Mouse (Mus musculus) limb, embryonic 11.5 days (tissue): ENCODE measurements around the gene Cd200r1. TPM values are rescaled to one million over a fixed set of nuclear protein-coding genes. Genes with fewer than 3 reads are reported as not detected.
"Not testable (repeated sequence)": the region's sequence is repeated elsewhere in the genome, so short reads cannot be mapped to it uniquely, and the experiment has no call there.

ENCODE experiments used
- ATAC-seq: fragments of 200-750 bp; cut with Nextera tagmentation; 2 replicates; pipeline ENCODE4 v1.8.0; 2017; ENCODE audit warnings: low read depth; ENCODE audit not compliant: insufficient number of reproducible peaks, low FRiP score, low TSS enrichment
- DNase-seq: peaks from one replicate; pipeline ENCODE4 v3.0.0-alpha.2; 2015; ENCODE audit warnings: low spot score
- H3K27ac ChIP-seq: fragments of 300-500 bp; sonication (generic); replicated peaks from 2 replicates; pipeline ENCODE4 v1.5.1; 2014; ENCODE audit warnings: low read depth, mild to moderate bottlenecking, low read length
- H3K27me3 ChIP-seq: fragments of 300-500 bp; sonication (generic); 2 replicates; pipeline ENCODE4 v1.6.1; 2014; ENCODE audit warnings: mild to moderate bottlenecking, low read length, mixed read lengths; ENCODE audit not compliant: control insufficient read depth, insufficient read depth
- H3K36me3 ChIP-seq: fragments of 300-500 bp; sonication (generic); 2 replicates; pipeline ENCODE4 v1.6.1; 2014; ENCODE audit warnings: mild to moderate bottlenecking, low read length, moderate library complexity, mixed read lengths; ENCODE audit not compliant: control insufficient read depth, insufficient read depth
- H3K4me1 ChIP-seq: fragments of 300-500 bp; sonication (generic); 2 replicates; pipeline ENCODE4 v1.6.1; 2014; ENCODE audit warnings: low read length, mixed read lengths; ENCODE audit not compliant: control insufficient read depth, insufficient read depth
- H3K4me2 ChIP-seq: fragments of 300-500 bp; sonication (generic); 2 replicates; pipeline ENCODE4 v1.6.1; 2014; ENCODE audit warnings: low read depth, mild to moderate bottlenecking, moderate library complexity; ENCODE audit not compliant: severe bottlenecking
- H3K4me3 ChIP-seq: fragments of 300-500 bp; sonication (generic); 2 replicates; pipeline ENCODE4 v1.5.1; 2014; ENCODE audit warnings: low read depth, low read length
- H3K9ac ChIP-seq: fragments of 300-500 bp; sonication (generic); 2 replicates; pipeline ENCODE4 v1.6.1; 2014; ENCODE audit warnings: mild to moderate bottlenecking, low read length
- H3K9me3 ChIP-seq: fragments of 300-500 bp; sonication (generic); 2 replicates; pipeline ENCODE4 v1.6.1; 2016; ENCODE audit warnings: low read length; ENCODE audit not compliant: control insufficient read depth
- WGBS: fragments of 180-500 bp; shearing (Covaris S2); extraction: QIAGEN DNeasy Blood & Tissue Kit; methylation state at CpG from one replicate; pipeline ENCODE4 v1.1.7; 2014; 5-methylcytosine and 5-hydroxymethylcytosine counted together
- polyA plus RNA-seq: library from polyadenylated mRNA; unstranded; fragments of >200 nt; fragmentation: Nextera tagmentation; extraction: Ambion mirVana; gene quantifications from 2 replicates; pipeline ENCODE4 v1.2.1, GENCODE M21; 2014

Gene Cd200r1
- polyA plus RNA-seq, 1 experiment from 2014 or later, result 0.32 TPM

- H3K9ac ChIP-seq, result no peak overlapping the region
- H3K36me3 ChIP-seq, result no peaks in the 10 kb centered on the region
- no peak for ATAC-seq
- H3K9me3 ChIP-seq, result no peaks in the 10 kb centered on the region
- no peak overlapping the region for H3K4me2 ChIP-seq
- DNase-seq, result no peak
- WGBS, result 90% methylated on average over 3 of the region's 3 CpGs
- H3K4me3 ChIP-seq, result no peak overlapping the region
- no peak overlapping the region for H3K27ac ChIP-seq
- H3K27me3 ChIP-seq, result no peaks in the 10 kb centered on the region
- H3K4me1 ChIP-seq, result no peaks in the 10 kb centered on the region
These were observed 8.1 kb downstream of the Cd200r1 start for GRCm38 (mm10) chr16:44773673-44774072.

GRCm38 (mm10) chr16:44774201-44774600 lies 8.7 kb downstream of the Cd200r1 start:
- no peak for DNase-seq
- Histone ChIP-seq H3K9ac (no peak overlapping the region), H3K4me2 (no peak overlapping the region), H3K4me3 (no peak overlapping the region), H3K36me3 (no peaks in the 10 kb centered on the region), H3K27ac (no peak overlapping the region), H3K9me3 (no peaks in the 10 kb centered on the region), H3K4me1 (no peaks in the 10 kb centered on the region), H3K27me3 (no peaks in the 10 kb centered on the region)
- ATAC-seq, result no peak
- 89% methylated on average over 6 of the region's 6 CpGs for WGBS

- ATAC-seq (no peak), DNase-seq (no peak)
- WGBS, result 81% methylated on average over 17 of the region's 17 CpGs
These were observed 13.1 kb downstream of the Cd200r1 start for GRCm38 (mm10) chr16:44778538-44779147.

DNA sequence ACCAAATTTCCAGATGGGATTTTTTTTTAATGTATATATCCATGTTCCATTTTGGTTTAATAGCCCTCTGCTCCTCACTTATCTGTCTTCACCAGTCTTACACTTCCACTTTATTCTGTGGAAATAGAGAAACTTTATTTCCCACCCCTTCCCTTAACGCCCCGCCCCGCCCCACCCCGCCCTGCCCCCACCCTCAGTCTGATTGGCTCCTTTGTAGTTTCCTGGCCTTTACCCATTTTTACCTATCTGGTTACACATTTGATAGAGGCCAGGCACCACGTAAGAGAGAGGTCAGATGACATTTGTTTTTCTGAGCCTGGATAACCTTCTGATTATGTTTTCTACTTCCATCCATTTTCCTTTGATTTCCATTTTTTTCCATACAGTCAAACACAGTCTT lies 14.0 kb downstream of the Cd200r1 start:
- no peak overlapping the region for H3K9ac ChIP-seq
- H3K27ac ChIP-seq, result no peak overlapping the region
- no peak overlapping the region for H3K4me3 ChIP-seq
- no peak for DNase-seq
- H3K4me1 ChIP-seq, result no peaks in the 10 kb centered on the region
- no peak overlapping the region for H3K4me2 ChIP-seq
- WGBS, result 86% methylated on average over 5 of the region's 5 CpGs
- no peaks in the 10 kb centered on the region for H3K36me3 ChIP-seq
- no peaks in the 10 kb centered on the region for H3K27me3 ChIP-seq
- ATAC-seq, result no peak
- H3K9me3 ChIP-seq, result no peaks in the 10 kb centered on the region

More at GRCm38 (mm10) chr16:44778538-44779147, 13.1 kb downstream of the Cd200r1 start:
- H3K4me2 ChIP-seq, result no peak overlapping the region
- no peak overlapping the region for H3K27ac ChIP-seq
- no peaks in the 10 kb centered on the region for H3K9me3 ChIP-seq
- no peaks in the 10 kb centered on the region for H3K4me1 ChIP-seq
- H3K4me3 ChIP-seq, result no peak overlapping the region
- no peaks in the 10 kb centered on the region for H3K27me3 ChIP-seq
- H3K36me3 ChIP-seq, result no peaks in the 10 kb centered on the region
- no peak overlapping the region for H3K9ac ChIP-seq

- H3K27me3 ChIP-seq, result no peaks in the 10 kb centered on the region
- no peak for ATAC-seq
- 63% methylated on average over 4 of the region's 4 CpGs for WGBS
- no peak overlapping the region for H3K4me3 ChIP-seq
- H3K4me1 ChIP-seq, result no peaks in the 10 kb centered on the region
- H3K9ac ChIP-seq, result no peak overlapping the region
- no peak for DNase-seq
- no peaks in the 10 kb centered on the region for H3K36me3 ChIP-seq
- no peaks in the 10 kb centered on the region for H3K9me3 ChIP-seq
- H3K4me2 ChIP-seq, result no peak overlapping the region
- no peak overlapping the region for H3K27ac ChIP-seq
These were observed 15.2 kb downstream of the Cd200r1 start for GRCm38 (mm10) chr16:44780751-44781150.

GRCm38 (mm10) chr16:44786934-44787333 lies 21.4 kb downstream of the Cd200r1 start:
- Histone ChIP-seq H3K4me3 (no peak overlapping the region), H3K36me3 (no peaks in the 10 kb centered on the region), H3K9ac (no peak overlapping the region), H3K4me1 (no peaks in the 10 kb centered on the region), H3K4me2 (no peak overlapping the region), H3K27ac (no peak overlapping the region), H3K9me3 (no peaks in the 10 kb centered on the region), H3K27me3 (no peaks in the 10 kb centered on the region)
- ATAC-seq, result no peak
- 79% methylated on average over 1 of the region's 1 CpGs for WGBS
- DNase-seq, result no peak

GRCm38 (mm10) chr16:44794416-44794815 lies 28.9 kb downstream of the Cd200r1 start:
- H3K9ac ChIP-seq, result no peak overlapping the region
- ATAC-seq, result no peak

GRCm38 (mm10) chr16:44805976-44806375 lies 40.4 kb downstream of the Cd200r1 start:
- no peak overlapping the region for H3K4me2 ChIP-seq
- H3K36me3 ChIP-seq, result no peaks in the 10 kb centered on the region
- no peak overlapping the region for H3K4me3 ChIP-seq
- no peaks in the 10 kb centered on the region for H3K9me3 ChIP-seq
- H3K4me1 ChIP-seq, result no peaks in the 10 kb centered on the region
- no peak for ATAC-seq
- H3K27ac ChIP-seq, result no peak overlapping the region
- no peaks in the 10 kb centered on the region for H3K27me3 ChIP-seq
- no peak overlapping the region for H3K9ac ChIP-seq
- no peak for DNase-seq

More at GRCm38 (mm10) chr16:44794416-44794815, 28.9 kb downstream of the Cd200r1 start:
- Histone ChIP-seq H3K4me3 (no peak overlapping the region), H3K9me3 (no peaks in the 10 kb centered on the region), H3K4me2 (no peak overlapping the region), H3K27ac (no peak overlapping the region), H3K36me3 (no peaks in the 10 kb centered on the region), H3K27me3 (no peaks in the 10 kb centered on the region), H3K4me1 (no peaks in the 10 kb centered on the region)
- DNase-seq, result no peak

DNA sequence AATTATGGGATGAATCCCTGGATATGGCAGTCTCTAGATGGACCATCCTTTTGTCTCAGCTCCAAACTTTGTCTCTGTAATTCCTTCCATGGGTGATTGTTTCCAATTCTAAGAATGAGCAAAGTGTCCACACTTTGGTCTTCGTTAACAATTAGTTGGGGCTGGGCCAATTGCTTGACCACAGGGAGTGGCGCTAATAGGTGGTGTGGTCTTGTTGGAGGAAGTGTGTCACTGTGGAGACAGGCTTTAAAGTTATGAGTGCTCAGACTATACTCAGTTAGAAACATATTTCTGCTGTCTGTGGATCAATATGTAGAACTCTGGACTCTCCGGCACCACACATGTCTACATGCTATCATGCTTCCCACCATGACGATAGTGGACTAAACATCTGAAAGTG lies 44.7 kb downstream of the Cd200r1 start:
- 95% methylated on average over 4 of the region's 4 CpGs for WGBS
- not testable (repeated sequence) for DNase-seq, H3K4me1 ChIP-seq, H3K9me3 ChIP-seq, H3K4me3 ChIP-seq, H3K4me2 ChIP-seq, ATAC-seq, H3K9ac ChIP-seq, H3K27me3 ChIP-seq, H3K36me3 ChIP-seq, H3K27ac ChIP-seq
